Mouse (Mus musculus) megakaryocyte, adult 5-6 weeks (primary cell): ENCODE results near the gene Sox5. TPM values are rescaled to one million over a fixed set of nuclear protein-coding genes. Genes with fewer than 3 reads are reported as not detected.

ENCODE experiments used
- ATAC-seq: 2 replicates; pipeline ENCODE4 v1.8.0; 2016; ENCODE audit warnings: mild to moderate bottlenecking, inconsistent platforms; ENCODE audit not compliant: poor library complexity, severe bottlenecking
- total RNA-seq, 2 experiments: library from RNA; stranded (forward) in 1 of 2; stranded (reverse) in 1 of 2; fragments of 153-499, 151-499 nt in 1 of 2; fragments of 221-1000, 200-1000 nt in 1 of 2; gene quantifications; 2 replicates each; pipeline versions ENCODE4 v1.2.3 to v1.2.4; 2015 to 2017

The Sox5 gene
- total RNA-seq, 2 experiments from 2014 or later, result 0.07 TPM; not detected in 1

GRCm38 (mm10) chr6:144453147-144453546 lies 328.6 kb downstream of the Sox5 start:
- ATAC-seq, result no peak

GRCm38 (mm10) chr6:144452200-144452977 lies 329.4 kb downstream of the Sox5 start:
- ATAC-seq, result no peak

DNA sequence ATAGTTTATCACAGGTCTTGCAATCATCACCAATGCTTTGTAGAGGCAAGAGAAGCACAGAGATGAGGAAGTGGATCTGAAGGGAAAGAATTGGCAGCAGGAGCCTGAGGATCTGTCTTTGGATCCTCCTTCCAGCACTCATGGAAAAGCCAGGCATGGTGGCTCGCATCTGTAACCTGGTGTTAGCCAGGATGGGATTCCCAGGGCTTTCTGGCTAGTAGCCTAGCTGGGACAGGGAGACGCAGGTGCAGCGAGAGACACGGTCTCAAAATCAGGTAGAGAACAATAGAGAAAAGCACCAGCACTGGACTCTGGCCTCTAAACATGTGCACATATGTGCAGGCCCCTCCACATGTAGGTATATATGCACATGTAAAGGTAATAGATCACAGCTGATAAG lies 330.1 kb downstream of the Sox5 start:
- 0 out of 2 replicates have a peak, but pooled peaks have one; percentile 20 for ATAC-seq

- ATAC-seq, result no peak
Observed at GRCm38 (mm10) chr6:144445761-144446373, 335.9 kb downstream of the Sox5 start.

DNA sequence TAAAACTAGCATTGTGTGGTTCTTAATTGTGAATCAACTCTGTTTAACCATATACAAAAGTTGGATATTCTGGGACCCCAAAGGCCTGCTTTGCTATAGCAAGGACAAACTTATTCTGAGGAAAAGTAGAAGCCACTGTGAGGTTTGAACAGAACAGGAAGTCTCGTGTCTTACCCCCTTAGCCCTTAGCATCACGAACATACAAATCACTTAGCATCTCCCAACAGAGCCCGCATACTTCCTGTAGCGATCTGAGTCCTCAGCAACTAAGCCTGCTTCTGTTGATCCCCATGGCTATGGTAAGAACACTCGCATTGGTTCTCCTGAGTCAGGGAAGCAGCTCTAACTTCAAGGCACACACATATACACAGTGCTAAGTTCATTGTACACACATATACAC lies 337.4 kb downstream of the Sox5 start:
- peak; percentile 19; the same call in 1 of the 2 replicates for ATAC-seq

DNA sequence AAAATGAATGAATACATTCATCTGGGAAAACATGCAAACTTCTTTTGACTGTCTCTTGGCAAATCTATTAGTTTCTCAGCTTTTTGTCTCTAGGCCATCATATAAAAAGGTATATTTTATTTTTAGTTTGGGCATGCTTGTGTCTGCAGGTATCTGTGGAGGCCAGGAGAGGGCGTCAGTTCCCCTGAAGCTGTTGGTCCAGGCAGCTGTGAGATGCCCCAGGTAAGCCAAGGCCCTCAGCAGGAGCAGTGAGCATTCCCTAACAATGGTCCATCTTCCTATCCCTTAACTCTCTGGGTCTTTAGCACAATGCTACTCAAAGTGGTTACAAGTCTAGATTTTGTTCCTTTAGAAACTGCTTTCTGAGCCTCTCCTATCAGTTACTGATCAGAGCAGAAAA lies 338.1 kb downstream of the Sox5 start:
- peak; percentile 30; the same call in 1 of the 2 replicates for ATAC-seq

- no peak for ATAC-seq
Observed at GRCm38 (mm10) chr6:144429276-144429675, 352.5 kb downstream of the Sox5 start.

GRCm38 (mm10) chr6:144408030-144408429 lies 373.7 kb downstream of the Sox5 start:
- no peak for ATAC-seq

DNA sequence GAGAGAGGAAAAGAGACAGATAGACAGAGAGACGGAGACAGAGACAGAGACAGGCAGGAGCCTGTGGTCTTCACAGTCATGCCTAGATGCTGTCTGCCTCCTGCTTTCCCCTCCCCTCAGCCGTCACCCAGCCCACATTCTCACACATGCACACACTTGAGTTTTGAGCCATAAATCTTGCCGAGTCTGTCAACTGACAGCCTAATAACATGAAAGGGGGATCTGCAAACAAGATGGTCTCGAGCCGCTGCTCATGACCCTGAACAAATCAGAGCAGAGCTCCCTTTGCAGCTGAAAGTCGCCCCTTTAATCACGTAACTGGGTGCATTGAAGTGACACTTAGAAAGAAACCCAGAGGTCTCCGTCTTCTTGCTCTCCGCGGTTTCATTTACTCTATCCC lies 383.7 kb downstream of the Sox5 start:
- ATAC-seq, result no peak

DNA sequence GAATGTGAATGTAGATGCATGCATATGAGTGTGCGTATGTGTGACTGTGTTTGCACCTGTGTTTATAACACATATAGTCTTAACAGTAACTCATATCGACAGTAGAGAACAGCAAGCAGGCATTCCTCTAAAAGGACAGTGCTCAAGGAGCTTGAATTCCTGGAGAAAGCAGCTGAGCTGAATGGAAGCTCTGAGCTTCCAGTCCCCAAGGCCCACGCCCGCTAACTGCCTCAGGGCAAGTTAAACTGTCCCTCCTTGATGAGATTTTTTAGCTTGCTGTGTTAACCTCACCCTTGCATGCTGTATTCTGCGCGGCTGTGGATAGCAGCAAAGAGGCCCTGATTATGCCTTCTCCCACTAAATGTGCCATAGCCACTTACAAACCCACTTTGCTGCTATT lies 388.6 kb downstream of the Sox5 start:
- ATAC-seq, result no peak

DNA sequence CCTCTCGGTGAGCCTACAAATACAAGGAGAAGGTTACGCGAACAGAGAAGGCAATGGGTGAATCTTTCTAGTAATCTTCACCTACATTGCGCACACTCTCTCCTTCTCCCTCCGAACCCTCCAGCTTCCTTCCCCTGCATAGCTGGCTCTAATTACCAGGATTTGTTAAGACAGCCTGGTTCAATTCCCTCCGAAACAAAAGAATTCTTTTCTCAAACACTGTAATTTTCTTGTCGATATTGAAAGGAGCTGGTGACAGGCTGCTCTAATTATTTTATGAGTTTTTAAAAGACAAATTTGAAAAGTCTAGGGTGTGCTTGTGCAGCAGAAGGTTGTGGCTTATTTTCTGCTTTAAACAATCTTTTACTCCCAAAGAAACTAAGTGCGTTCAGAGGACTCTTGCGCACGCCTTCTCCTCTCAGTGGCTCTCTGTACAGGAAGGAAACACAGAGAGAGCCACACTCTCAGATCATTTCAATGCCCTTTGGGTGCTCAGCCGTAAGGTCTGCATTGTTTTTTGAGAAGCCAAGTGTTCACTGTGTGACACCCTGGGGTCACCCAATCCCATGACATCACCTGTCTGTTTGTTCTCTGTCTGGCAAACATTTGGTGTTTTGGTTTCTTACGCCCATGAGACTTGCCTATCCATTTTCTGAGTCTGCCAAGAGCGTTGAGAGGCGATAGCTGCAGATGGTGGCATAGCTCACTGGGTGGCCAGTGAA lies 392.3 kb downstream of the Sox5 start:
- ATAC-seq, result no peak

DNA sequence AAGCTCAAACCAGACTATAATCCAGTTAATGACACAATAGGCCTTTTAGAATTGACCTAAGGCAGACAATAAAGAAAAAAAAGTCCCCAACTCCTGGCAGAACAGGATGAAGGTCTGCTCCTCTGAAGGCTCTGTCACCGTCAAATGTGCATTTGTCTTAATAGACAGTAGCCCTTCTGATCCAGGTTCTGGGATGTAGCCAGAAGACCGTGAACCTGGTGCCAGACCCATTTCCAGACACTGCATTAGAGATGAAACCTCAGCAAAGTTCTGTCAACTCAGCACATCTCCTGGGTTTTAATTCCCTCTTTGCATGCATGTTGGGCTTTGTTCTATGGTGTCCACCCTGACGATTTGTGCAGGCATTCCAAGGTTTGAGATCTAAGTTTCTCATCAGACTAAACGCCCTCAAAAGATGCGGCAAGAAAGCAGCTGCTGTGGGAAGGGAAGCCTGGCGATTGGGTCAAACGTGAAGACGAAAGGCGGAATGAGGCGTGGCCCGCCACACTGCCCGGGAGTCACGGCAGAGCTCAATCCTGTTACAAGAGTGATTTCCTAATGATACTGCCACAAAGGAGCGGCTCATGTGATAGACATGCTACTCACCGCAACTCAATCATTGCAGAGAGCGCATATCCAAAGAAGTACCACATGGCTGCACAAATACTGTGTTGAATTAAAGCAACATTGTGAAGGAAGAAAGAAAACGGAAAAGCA lies 394.1 kb downstream of the Sox5 start:
- no peak for ATAC-seq

DNA sequence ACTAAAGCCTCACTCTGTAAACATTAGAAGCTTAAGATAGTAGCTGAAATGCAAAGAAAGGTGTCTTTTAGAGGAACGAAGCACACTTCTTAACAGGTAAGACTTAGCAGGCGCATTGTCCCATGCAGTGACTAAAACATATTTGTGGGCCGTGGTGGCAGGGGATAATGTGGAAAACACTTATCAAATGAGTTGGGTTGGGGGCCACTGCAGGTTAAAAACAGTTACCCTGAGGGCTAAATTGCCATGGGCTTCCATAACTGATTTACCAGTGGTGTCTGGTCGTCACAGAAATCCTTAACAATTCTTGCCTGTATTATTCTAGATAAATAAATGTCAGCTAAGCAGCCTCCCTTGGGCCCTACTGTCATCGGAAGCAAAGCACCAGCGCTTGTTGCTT lies 401.1 kb downstream of the Sox5 start:
- no peak for ATAC-seq

- ATAC-seq, result no peak
Observed at GRCm38 (mm10) chr6:144380171-144380570, 401.6 kb downstream of the Sox5 start.

DNA sequence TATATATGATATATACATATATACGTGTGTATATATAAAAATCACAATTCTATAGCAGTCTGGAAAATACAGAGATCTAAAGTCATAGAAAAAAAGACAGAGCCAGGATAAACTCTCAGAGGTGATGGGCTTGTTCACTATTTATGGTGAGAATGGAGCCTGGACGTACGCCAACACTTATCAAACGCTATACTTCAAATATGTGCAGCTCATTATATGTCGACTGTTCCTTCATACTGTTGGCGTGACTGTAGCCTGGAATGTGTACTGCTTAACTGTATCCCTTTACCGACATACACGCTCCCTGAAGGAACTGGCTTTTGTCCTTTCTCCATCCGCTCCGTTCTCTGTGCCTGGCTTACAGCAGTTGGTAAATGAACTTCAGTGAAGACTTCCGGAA lies 407.0 kb downstream of the Sox5 start:
- no peak for ATAC-seq

DNA sequence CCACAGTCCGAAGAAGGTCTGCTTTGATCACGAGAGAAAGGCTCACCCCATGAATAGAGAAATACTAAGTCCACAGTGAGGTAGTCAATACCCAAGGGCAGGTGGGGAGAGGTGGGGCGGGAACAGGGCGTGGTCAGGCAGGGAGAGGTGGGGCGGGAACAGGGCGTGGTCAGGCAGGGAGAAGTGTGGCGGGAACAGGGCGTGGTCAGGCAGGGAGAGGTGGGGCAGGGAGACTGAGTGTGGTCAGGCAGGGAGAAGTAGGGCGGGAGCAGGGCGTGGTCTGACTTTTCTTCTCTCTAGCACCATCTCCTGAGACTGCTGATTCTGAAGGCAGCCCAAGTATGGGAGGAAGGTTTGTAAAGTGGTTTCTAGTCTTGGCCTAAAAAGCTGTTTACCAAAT lies 411.1 kb downstream of the Sox5 start:
- peak; percentile 56 for ATAC-seq

- ATAC-seq, result no peak
Observed at GRCm38 (mm10) chr6:144367626-144368077, 414.1 kb downstream of the Sox5 start.

GRCm38 (mm10) chr6:144361267-144362038 lies 420.3 kb downstream of the Sox5 start:
- ATAC-seq, result no peak

DNA sequence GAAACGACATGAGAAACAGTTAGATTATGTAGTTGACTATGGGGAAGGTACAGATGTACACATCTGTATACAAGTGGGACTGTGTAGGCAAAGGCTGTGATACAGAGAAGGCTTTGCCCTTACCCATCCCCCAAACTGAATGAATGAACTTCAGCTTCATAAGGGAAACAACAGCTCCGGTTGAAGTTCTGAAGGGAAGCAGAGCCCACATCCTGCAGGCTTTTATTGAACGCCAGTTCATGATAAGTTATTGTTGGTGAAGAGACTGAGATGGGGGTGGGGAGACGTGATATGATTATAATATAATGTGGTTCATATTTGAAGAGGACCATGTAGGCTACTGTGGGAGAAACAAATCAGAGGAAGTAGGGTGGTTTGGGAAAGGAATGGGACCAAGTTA lies 424.7 kb downstream of the Sox5 start:
- no peak for ATAC-seq

- ATAC-seq, result no peak
Observed at GRCm38 (mm10) chr6:144351049-144351448, 430.7 kb downstream of the Sox5 start.
